Mouse (Mus musculus) layer of hippocampus, postnatal 10 days (tissue): ENCODE measurements around the gene Smim12. TPM values are rescaled to one million over a fixed set of nuclear protein-coding genes. Genes with fewer than 3 reads are reported as not detected.
A peak's percentile ranks its signal among the peaks of the same experiment; 100 is the strongest.

ENCODE experiments used
- DNase-seq, 2 experiments: peaks; one replicate each; pipeline ENCODE4 v3.0.0; 2021; ENCODE audit warnings: low spot score in 2 of 2
- long read RNA-seq: library from polyadenylated mRNA; stranded (forward); transcript quantifications from one replicate; pipeline ENCODE4 v2.0.0, GENCODE M21; 2023
- total RNA-seq, 2 experiments: library from RNA; stranded (reverse); gene quantifications; 2 replicates each; pipeline ENCODE4 v1.2.3; 2021

Smim12 gene
- total RNA-seq, result 10 to 100 TPM; 41.1 to 45.5 TPM
- long read RNA-seq, transcript Smim12-201 (2 exons, 1,022 nt), result major isoform, 65 of 69 reads
- long read RNA-seq, partial matches to known transcripts, result 4 of 69 reads
- long read RNA-seq, other reads (novel, unspliced or antisense), result 0 of 69 reads

DNA sequence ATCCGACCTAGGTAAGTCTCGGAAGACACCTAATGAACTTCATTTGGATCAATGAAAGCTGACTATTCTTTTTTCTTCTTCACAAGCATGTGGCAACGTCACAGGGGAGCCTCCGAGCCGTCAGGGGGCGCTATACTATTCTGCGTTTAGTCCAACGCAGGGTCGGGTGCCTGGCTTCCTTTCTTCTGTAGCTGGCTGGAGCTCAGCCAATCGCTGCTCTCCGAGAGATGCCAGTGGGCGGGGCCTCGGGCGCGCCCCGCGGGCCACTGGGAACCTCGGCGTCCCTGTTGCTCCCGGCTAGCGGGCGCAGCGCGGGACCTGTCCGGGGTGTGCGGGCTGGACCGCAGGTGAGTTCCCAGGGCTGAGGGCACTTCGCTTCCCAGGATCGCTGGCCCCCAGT lies at the start of gene Smim12:
Smim12 (plus strand) TSS at position 233 of the 400 bp plus-strand sequence.
- DNase-seq, result peak; percentile 100

DNA sequence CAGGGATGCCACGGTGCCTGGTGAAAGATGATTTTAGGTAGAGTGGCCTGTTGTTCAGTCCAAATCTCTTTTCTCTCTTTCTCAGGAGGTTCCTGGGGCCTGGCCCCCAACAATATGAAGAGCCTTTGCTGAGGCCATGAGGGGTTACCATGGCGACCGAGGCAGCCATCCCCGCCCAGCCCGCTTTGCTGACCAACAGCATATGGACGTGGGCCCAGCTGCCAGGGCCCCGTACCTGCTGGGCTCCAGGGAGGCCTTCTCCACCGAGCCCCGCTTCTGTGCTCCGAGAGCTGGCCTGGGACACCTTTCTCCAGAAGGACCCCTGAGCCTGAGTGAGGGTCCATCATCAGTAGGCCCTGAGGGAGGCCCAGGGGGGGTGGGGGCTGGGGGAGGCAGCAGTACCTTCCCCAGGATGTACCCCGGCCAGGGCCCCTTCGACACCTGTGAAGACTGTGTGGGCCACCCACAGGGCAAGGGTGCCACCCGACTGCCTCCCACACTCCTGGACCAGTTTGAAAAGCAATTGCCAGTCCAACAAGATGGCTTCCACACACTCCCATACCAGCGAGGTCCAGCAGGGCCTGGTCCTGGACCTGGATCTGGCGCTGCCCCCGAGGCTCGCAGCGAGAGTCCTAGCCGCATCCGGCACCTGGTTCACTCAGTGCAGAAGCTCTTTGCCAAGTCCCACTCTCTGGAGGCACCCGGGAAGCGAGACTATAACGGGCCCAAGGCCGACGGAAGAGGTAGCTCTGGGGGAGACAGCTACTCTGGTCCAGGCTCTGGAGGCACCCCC lies 48.9 kb upstream of the Smim12 start:
- DNase-seq, result no peak

DNA sequence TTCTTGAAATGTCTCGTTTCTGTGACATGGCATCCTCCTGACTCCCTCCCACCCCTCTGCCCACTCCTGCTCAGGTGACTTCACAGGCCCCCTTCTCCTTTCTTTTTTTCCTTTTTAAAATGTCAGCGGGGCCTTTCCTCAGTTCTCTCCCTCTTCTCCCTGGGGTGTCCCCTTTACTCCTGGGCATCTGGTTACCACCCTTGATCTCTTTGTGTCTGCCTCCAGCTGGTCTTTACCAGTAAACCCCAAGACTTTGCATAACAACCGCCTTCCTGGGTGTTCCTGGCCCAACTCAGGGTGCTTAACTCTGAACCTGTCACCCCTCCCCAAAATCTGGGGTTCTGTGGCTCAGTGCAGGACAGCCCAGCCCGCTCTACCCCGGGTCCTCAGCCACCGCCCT lies 45.0 kb upstream of the Smim12 start:
- DNase-seq, result no peak

DNA sequence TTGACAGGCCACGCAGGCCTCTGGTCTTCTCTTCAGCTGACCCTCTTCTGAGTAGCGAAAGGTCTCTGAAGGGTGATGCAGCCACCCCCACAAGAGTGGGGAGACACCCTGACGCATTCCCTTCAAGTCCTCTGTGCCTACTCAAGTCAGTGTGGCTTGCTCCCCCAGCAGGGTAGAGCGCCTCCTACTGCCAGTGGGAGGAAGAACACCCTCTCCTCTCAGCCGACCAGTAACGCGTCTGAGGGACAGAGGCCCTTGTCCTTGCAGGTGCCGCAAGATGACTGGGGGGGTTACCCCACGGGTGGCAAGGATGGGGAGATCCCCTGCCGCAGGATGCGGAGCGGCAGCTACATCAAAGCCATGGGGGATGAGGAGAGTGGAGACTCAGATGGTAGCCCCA lies 44.2 kb upstream of the Smim12 start:
- DNase-seq, result no peak

DNA sequence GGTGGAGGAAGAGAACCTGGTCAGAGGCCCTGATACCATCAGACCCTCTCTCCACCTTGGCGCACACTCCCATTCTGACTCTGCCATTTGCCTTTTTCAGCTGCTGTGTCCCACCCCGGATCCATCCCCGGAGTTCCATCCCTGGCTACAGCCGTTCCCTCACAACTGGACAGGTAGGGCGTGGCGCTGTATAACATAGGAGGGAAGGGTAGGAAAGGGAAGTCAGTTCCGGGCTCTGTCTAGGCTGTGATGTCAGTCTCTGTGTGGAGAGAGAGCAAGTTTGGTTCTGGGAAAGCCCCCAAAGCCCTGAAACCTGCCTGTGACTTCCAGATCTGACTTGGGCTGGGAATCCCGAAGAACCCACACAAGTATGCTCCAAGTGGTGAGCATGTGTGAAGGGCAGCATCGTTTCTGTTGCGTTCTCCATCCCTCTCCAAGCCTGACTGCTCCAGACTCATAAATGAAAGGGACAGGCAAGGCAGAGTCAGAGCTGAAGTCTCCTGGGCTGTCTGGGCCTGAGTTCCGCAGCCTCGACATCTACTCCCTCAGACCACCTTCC lies 43.3 kb upstream of the Smim12 start:
- DNase-seq, result no peak

DNA sequence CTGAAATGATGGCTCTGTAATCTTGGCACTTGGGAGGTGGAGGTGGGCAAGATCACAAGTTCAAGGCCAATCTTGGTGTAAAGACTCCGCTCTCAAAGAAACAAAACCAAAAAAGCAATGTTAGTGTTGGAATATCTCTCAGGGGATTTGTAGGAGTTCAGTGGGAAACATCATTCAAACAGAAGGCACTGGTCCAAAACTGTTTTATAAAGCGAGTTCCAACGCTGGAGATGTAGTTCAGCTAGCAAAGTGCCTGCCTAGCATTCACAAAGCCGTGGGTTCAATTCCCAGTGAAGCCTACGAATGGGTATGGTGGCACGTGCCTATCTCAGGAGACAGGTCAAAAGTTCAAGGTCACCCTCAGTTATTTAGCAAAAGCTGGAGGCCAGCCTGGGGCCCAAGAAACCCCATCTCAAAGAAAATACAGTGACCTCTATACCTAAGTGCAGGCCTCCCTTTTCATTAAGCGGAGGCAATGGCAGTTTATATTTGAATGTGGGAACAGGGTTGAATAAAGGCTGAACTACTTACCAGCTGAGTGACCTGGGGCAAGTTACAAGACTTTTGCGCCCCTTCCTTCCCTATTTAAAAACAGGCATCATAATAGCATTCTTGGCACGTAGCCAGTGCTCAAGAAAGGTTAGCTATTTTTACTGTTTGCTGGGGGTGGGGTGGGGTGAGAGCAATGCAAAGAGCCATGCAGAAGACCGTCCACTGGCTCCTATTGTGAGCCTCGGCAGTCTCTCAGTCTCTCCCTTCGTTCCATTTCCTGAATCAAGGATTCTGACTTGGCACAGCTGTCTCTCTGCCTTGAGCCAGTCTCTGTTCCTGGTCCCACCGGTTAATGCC lies 42.6 kb upstream of the Smim12 start:
- DNase-seq, result no peak

DNA sequence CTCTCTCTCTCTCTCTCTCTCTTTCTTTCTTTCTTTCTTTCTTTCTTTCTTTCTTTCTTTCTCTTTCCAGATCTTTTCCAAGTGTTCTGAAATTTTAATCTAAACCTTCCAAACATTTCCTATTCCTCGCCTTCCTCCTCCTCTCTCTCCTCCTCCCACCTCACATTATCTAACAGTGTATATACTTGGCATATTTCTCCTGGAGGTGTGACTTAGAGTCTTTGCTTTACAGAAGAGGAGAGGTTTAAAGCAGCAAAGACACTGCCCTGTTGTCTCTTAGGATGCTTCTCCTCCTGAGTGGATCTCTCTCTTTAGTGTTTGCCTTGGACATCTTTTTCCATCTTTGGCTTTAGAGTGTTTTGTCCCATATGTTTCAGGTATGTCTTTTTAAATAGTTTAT lies 40.5 kb upstream of the Smim12 start:
- DNase-seq, result no peak

DNA sequence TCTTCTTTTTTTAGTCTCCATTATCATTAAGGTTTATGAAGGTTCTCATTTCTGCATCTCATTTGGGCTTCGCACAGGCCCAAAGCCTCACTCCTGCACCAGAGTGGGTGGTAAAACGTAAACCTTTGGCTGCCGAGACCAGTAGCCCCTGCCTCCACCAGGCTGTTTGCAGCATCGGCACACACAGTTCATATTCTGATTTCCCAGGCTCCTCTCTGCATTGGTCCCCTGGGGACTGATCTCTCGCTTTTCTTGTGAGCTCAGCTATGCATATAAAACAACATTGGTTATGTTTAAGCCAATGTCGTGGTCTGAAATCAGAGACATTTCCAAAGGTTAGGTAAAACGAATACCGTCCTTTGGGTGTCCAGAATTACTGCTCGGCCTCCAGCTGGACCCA lies 32.3 kb upstream of the Smim12 start:
- DNase-seq, result no peak

DNA sequence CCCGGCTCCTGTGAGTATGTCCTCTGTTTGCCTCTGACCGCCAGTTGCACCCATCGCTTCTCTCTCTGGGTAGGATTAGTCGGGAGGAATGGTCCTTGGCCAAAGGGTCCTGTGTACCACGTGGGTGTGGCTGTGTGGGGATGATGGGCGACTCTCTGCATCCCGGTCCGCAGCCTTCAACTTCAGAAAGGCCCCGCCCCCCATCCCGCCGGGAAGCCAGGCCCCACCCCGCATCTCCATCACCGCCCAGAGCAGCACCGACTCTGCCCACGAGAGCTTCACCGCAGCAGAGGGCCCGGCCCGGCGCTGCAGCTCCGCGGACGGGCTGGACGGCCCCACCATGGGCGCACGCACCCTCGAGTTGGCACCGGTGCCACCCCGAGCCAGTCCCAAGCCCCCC lies 29.1 kb upstream of the Smim12 start:
- DNase-seq, result no peak

DNA sequence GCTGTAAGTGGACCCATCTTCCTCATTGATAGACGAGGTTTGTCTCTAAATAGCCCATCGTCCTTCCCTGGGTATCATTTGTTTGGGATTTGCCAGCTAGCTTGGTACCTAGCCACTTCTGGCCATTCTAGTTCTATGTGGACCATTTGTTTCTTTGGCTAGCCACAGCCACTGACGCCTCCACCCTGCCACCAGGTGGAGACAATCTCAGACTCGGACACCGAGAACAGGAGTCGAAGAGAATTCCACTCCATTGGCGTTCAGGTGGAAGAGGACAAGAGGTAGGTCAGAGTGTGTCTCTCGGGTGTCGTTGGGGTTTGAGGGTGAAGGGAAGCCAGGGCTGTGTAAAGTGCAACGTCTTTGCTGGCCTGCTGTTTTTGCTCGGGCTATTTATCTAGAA lies 28.5 kb upstream of the Smim12 start:
- no peak for DNase-seq

DNA sequence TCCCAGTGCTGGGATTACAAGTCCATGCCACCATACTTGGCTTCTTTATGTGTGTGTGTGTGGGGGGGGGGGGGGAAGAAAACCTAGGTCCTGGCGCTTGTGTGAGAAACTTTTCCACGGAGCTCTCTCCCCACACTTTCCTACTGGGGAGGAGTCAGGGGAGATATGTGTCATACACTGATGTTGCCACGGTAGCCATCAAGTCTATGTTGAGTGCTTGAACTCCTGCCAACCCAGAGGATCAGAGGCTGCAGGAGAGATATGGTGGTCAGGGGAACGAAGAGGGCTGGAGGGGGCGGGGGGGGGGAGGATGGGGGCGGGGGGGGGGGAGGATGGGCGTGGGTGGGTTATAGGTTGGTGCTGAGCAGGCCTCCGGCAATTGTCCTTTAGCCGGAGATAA lies 27.8 kb upstream of the Smim12 start:
- DNase-seq, result no peak

DNA sequence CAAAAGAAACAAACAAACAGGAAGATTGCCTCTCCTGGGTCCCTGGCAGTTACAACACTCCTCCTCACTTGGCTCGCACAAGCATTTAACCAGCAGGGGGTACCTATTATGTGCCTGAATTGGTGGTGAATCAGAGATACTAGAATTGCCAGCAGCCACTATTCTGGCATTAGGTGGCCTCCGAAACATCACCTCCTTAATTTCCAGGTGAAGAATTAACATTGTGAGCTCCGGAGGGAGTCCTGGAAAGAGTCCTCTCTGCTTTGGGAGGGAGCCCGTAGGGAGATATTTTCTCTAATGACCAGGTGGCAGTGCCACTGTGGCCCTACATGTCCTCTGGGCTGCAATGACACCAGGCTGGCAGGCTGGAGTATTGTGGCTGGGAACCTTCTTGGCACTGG lies 27.3 kb upstream of the Smim12 start:
- DNase-seq, result no peak

DNA sequence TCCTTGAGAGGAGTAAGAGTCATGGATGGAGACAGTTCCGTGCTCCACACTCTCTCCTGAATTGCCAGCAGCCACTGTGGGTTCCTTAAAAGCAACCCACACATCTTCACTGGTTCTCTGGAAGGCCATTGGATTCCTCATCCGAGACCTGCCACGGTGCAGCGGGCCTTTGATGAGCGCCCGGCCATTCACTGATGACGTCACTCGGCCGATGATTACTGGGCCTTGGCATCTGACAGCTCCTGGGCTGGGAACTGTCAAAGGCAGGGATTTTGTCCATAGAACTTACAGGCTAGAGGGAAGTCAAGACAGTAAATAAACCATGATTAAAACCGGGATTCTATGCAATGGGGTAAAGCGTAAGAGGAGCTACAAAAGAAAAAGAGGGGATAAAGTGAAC lies 26.5 kb upstream of the Smim12 start:
- no peak for DNase-seq

DNA sequence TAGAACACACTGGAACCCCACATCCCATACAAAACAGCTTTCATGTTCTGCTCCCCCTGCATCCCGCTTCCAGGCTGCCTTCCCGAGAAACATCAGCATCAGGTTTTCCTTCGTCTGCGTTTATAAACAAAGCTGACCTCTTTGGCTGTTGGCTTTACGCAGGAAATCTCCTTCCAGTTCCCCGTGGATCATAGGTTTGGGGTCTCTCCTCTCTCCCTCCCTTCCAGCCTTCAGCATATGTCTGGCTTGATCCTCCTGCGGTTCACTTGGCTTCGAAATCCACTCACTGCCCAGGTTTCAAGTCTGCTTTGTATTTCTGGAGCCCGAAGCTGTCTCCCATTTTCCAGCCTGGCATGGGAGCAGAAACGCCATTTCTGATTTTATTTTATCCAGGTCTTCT lies 20.3 kb upstream of the Smim12 start:
- no peak for DNase-seq

DNA sequence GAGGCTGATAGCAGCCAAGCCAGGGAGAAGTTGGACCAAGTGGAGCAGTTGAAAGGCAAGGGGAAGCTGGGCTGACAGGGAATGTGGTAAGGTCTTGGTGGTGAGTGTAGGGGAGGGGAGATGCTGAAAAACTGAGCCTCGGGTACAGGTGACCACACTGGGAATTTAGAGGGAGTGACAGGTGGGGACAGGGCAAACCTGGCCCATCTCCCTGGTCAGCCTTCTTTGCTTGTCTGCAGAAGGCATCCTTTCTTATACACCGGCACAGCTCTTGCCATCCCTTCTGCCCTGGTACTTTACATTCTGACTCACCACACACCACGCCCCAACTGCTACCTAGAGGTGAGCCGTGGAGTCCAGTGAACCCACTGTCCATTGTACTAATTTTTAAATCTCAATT lies 19.8 kb upstream of the Smim12 start:
- DNase-seq, result no peak

DNA sequence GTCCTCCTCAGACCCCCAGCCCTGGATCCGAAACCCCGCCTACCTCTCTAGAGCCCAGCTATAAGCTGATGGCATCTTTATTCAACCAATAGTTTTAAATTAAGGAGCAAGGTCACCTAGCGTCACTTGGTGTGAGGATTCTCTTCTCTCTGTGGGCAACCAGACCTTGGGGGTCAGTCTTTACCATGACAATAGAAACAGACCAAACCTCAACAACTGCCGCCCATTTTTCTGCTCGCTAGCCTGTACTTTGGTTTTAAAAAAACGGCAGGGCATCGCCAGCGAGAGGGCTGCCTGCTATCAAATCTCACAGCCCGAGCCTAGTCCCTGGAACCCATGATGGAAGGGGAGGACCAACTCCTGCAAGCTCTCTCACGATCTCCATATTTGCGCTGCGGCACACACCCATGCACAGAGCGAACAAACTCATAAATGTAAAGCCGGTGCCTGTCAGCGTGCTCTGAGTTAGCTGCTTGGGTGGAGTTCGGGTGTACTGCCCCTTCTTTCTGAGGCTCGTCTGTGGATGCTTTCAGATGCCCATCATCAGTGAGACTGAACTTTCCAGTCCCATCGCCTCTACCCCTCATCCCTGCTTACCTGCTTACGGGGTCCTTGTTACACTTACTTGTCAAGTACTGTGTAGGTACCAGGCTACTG lies 19.0 kb upstream of the Smim12 start:
- no peak for DNase-seq

DNA sequence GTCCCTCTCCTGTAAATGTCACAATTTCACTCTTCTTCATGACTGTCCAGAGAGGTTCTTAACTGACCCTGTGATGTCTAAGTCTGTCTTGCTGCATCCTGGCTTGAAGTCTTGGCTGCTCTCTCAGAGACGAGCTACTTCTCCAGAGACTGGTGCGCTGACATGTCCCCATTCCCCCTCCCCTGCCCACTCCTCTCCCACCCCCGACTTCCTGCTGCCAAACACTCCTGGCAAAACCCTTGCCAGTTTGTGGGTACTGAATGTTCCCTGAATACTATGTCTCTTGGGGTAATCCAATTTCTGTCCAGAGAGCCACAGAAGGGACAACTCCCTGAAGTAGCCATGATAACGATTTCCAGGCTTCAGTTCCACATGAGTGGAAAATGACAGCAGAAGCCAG lies 17.5 kb upstream of the Smim12 start:
- no peak for DNase-seq

DNA sequence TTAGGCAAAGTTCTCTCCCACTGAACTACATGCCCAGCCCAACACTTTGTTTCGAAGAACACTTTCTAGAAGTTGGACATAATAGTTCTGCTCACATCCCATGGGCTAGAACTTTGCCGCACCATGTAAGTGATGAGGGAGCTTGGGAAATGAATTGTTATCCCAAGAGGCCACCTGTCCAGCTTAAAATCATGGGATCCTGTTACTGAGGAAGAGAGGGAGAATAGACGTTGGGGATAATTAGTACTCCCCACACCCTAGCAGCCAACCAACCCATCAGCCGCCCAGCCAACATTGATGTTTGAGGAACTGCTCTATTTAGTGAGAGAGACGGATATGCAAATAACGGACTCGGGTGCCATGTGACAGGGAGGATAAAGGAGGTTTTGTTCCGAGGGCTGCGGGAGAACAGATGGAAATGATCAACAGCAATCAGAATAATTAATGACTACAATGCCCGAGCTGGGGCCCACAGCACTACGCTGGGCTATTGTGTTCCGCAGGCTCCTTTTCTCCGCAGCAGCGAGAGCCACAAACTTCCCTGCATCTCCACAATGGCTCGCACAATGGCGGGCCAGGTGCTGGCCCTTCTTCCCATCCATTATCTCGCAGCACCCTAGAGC lies 16.4 kb upstream of the Smim12 start:
- DNase-seq, result no peak

DNA sequence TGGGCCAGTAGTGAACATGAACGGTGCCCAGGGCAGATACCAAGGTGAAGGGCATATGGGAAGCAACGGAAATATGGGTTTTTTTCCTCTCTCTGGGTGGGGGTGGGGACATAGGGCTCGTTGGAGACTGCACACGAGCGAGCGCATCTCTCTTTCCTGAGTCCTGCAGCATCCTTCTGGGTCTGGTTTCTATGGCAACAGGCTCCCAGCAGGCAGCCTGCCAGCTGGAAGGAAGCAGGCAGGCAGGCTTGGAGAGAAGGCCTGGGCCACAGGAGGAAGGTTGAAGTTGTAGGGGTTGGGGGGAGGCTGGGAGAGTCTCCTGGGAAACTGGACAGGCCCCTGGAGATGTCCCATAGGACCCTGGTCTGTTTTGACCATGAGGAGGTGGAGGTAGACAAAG lies 11.6 kb upstream of the Smim12 start:
- peak; percentile 72 to 78 for DNase-seq

DNA sequence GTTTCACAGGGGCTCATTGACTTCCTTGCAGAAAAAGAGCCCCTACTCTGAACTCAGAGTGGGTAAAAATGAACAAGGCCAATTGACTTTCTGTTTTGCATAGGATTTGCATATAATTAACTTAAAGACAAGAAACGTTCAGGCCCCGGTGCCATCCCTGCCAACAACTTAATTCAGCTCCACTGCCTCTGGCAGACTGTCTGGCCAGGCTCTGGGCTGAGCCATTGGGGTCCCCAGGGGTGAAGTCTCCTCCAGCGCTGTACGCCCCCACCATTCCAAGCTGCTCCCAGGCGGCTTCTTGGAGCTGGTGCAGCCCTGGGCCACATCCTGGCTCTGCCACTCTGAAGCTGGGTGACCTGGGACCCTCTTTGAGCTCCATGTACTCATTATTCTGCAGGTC lies 11.0 kb upstream of the Smim12 start:
- no peak for DNase-seq
